ENCODE assay signal across 9 mouse cellular contexts in genomic region chr19:47511294-47511675, GRCm38 (mm10). TPM values are rescaled to one million over a fixed set of nuclear protein-coding genes. Genes with fewer than 3 reads are reported as not detected.
DNase-seq lines count a peak whose midpoint lies in the region; ATAC-seq and TF ChIP-seq lines count a peak whose summit lies in the region.
"Had no signal": no experiment of that assay in that cellular context is flagged by ENCODE, and none has a peak within 500 bp of the region (broad histone marks: within the 10 kb centered on the region; RNA-seq: fewer than 3 reads in every experiment).

No protein-coding gene starts in this region.

- H3K9ac ChIP-seq in heart, postnatal 0 days (replicated peaks; ENCODE audit: low read depth, low read length) = no peak overlapping the region
- no peak overlapping the region for H3K9ac ChIP-seq in hindbrain, embryonic 12.5 days
- peak overlapping the region; percentile 53; the same call in 1 of the 2 replicates for H3K9ac ChIP-seq in midbrain, embryonic 16.5 days (ENCODE audit: low read depth, low read length)

- H3K4me2 ChIP-seq in heart, postnatal 0 days (ENCODE audit: low read depth, low read length) = peak overlapping the region; percentile 37
- H3K4me2 ChIP-seq in hindbrain, embryonic 12.5 days (replicated peaks) = peak overlapping the region; percentile 33; the same call in 1 of the 2 replicates
- 0 out of 2 replicates have a peak overlapping the region, but pooled peaks have one; percentile 20 for H3K4me2 ChIP-seq in midbrain, embryonic 16.5 days (ENCODE audit: low read length)

- TF ChIP-seq CTCF in heart, postnatal 0 days (IDR thresholded peaks at IDR 0.05; ENCODE audit: low read depth) = no peak
- TF ChIP-seq CTCF in cerebellum, adult 2 months (IDR thresholded peaks at IDR 0.05; ENCODE audit: borderline replicate concordance, insufficient read depth, low read depth, low read length) = no peak

- WGBS in heart, postnatal 0 days = 66% methylated on average over 7 of the region's 7 CpGs
- WGBS in hindbrain, embryonic 12.5 days = 62% methylated on average over 7 of the region's 7 CpGs
- WGBS in midbrain, embryonic 16.5 days = 46% methylated on average over 7 of the region's 7 CpGs
- WGBS in cerebellum, adult 2 months = 68% methylated on average over 7 of the region's 7 CpGs

- no peak for TF ChIP-seq POLR2A in cerebellum, adult 2 months (IDR thresholded peaks at IDR 0.05; ENCODE audit: borderline replicate concordance, insufficient read depth, low read length)

- DNase-seq in heart, postnatal 0 days (ENCODE audit: low spot score) = no peak
- DNase-seq in heart, adult 8-10 months (ENCODE audit: low spot score) = no peak
- DNase-seq in T-cell, adult 2 months (ENCODE audit: low spot score) = peak; percentile 84
- DNase-seq in right cerebral cortex, adult 2 months (ENCODE audit: low spot score in 2 of 2) = no peak
- no peak for DNase-seq in cerebellum, adult 2 months

- no peak for ATAC-seq in heart, postnatal 0 days (ENCODE audit: insufficient read depth, low read depth)
- no peak for ATAC-seq in hindbrain, embryonic 12.5 days (ENCODE audit: low FRiP score)
- ATAC-seq in midbrain, embryonic 16.5 days = no peak
- no peak for ATAC-seq in erythroid progenitor cell, adult 5-6 weeks (replicated peaks; ENCODE audit: low FRiP score, poor library complexity, severe bottlenecking)

- H3K4me1 ChIP-seq in heart, postnatal 0 days (ENCODE audit: control insufficient read depth, insufficient read depth) = peaks cover 40% of the 10 kb centered on the region
- peaks cover 17% of the 10 kb centered on the region for H3K4me1 ChIP-seq in hindbrain, embryonic 12.5 days
- peaks cover 9% of the 10 kb centered on the region for H3K4me1 ChIP-seq in midbrain, embryonic 16.5 days (ENCODE audit: control insufficient read depth, insufficient read depth, low read length)
- H3K4me1 ChIP-seq in cerebellum, adult 2 months (ENCODE audit: control insufficient read depth, insufficient read depth, low read length) = no peaks in the 10 kb centered on the region

- no peak for TF ChIP-seq EP300 in heart, postnatal 0 days (IDR thresholded peaks at IDR 0.05; ENCODE audit: low read depth)

- no peak overlapping the region for H3K4me3 ChIP-seq in heart, postnatal 0 days (ENCODE audit: low read depth, low read length)
- no peak overlapping the region for H3K4me3 ChIP-seq in hindbrain, embryonic 12.5 days
- no peak overlapping the region for H3K4me3 ChIP-seq in midbrain, embryonic 16.5 days (ENCODE audit: low read depth, low read length)
- no peak overlapping the region for H3K4me3 ChIP-seq in cerebellum, adult 2 months (replicated peaks; ENCODE audit: insufficient read depth, low read depth, low read length)

- H3K36me3 ChIP-seq in heart, postnatal 0 days (replicated peaks; ENCODE audit: control insufficient read depth, insufficient read depth, low read length) = 0 out of 2 replicates have a peak, but pooled peaks cover 12% of the 10 kb centered on the region
- peaks cover 27% of the 10 kb centered on the region for H3K36me3 ChIP-seq in hindbrain, embryonic 12.5 days
- H3K36me3 ChIP-seq in midbrain, embryonic 16.5 days (ENCODE audit: control insufficient read depth, insufficient read depth, low read length) = no peaks in the 10 kb centered on the region

- peak overlapping the region; percentile 86 for H3K27ac ChIP-seq in heart, postnatal 0 days (ENCODE audit: low read depth)
- H3K27ac ChIP-seq in hindbrain, embryonic 12.5 days = peak overlapping the region; percentile 77
- H3K27ac ChIP-seq in midbrain, embryonic 16.5 days (ENCODE audit: low read length) = 0 out of 2 replicates have a peak overlapping the region, but pooled peaks have one; percentile 9
- H3K27ac ChIP-seq in cerebellum, adult 2 months (ENCODE audit: insufficient read depth, low read length) = no peak overlapping the region

- no peaks in the 10 kb centered on the region for H3K27me3 ChIP-seq in heart, postnatal 0 days (ENCODE audit: control insufficient read depth, insufficient read depth, low read length)
- no peaks in the 10 kb centered on the region for H3K27me3 ChIP-seq in hindbrain, embryonic 12.5 days
- H3K27me3 ChIP-seq in midbrain, embryonic 16.5 days (ENCODE audit: control insufficient read depth, insufficient read depth, low read depth, low read length) = no peaks in the 10 kb centered on the region
- H3K27me3 ChIP-seq in cerebellum, adult 2 months (ENCODE audit: control insufficient read depth, insufficient read depth, low read length) = no peaks in the 10 kb centered on the region

- no peaks in the 10 kb centered on the region for H3K9me3 ChIP-seq in heart, postnatal 0 days (replicated peaks; ENCODE audit: control insufficient read depth, low read length)
- no peaks in the 10 kb centered on the region for H3K9me3 ChIP-seq in hindbrain, embryonic 12.5 days (replicated peaks)
- no peaks in the 10 kb centered on the region for H3K9me3 ChIP-seq in midbrain, embryonic 16.5 days (replicated peaks; ENCODE audit: control insufficient read depth, low read length, poor library complexity, severe bottlenecking)
- H3K9me3 ChIP-seq: G1E had no signal

RNA-seq across cellular contexts. Expression of gene Stn1, which starts 26.0 kb away (rescaled TPM):
- total RNA-seq in heart, postnatal 0 days (2014; rRNA removed; ENCODE audit: low replicate concordance) = 26.1 and 71.6 TPM in 2 replicates
- polyA plus RNA-seq in heart, postnatal 0 days (2015; fragmentation: Nextera tagmentation; extraction: Ambion mirVana) = 20.1 and 21.6 TPM in 2 replicates
- total RNA-seq in heart, adult 8-10 months (2022) = 10 to 100 TPM; 19.3 to 22.2 (median 20.0) TPM
- 42.1 and 44.2 TPM in 2 replicates for polyA plus RNA-seq in hindbrain, embryonic 12.5 days (2016; fragmentation: Nextera tagmentation; extraction: Ambion mirVana)
- polyA plus RNA-seq in midbrain, embryonic 16.5 days (2015; fragmentation: Nextera tagmentation; extraction: Ambion mirVana) = 23.4 and 24.0 TPM in 2 replicates
- 6.3 and 25.6 TPM in 2 replicates for total RNA-seq in erythroid progenitor cell, adult 5-6 weeks (2015; ENCODE audit: low replicate concordance)
- total RNA-seq in erythroid progenitor cell, adult 5-6 weeks (2017; ENCODE audit: low replicate concordance) = 5.9 and 14.1 TPM in 2 replicates
- 10.1 and 10.7 TPM in 2 replicates for polyA plus RNA-seq in cerebellum, adult 2 months (2012; rRNA removed)

RNA-seq across cellular contexts. Expression of gene Sh3pxd2a, which starts 47.1 kb away (rescaled TPM):
- 45.0 and 47.2 TPM in 2 replicates for total RNA-seq in heart, postnatal 0 days (2014; rRNA removed; ENCODE audit: low replicate concordance)
- polyA plus RNA-seq in heart, postnatal 0 days (2015; fragmentation: Nextera tagmentation; extraction: Ambion mirVana) = 2.9 and 3.4 TPM in 2 replicates
- 10 to 100 TPM; 40.6 to 54.7 (median 46.2) TPM for total RNA-seq in heart, adult 8-10 months (2022)
- 3.9 and 5.4 TPM in 2 replicates for polyA plus RNA-seq in hindbrain, embryonic 12.5 days (2016; fragmentation: Nextera tagmentation; extraction: Ambion mirVana)
- 1.5 and 1.8 TPM in 2 replicates for polyA plus RNA-seq in midbrain, embryonic 16.5 days (2015; fragmentation: Nextera tagmentation; extraction: Ambion mirVana)
- total RNA-seq in erythroid progenitor cell, adult 5-6 weeks (2015; ENCODE audit: low replicate concordance) = 3.2 and 6.3 TPM in 2 replicates
- total RNA-seq in erythroid progenitor cell, adult 5-6 weeks (2017; ENCODE audit: low replicate concordance) = 1.0 and 1.1 TPM in 2 replicates
- polyA plus RNA-seq in cerebellum, adult 2 months (2012; rRNA removed) = 7.3 and 7.9 TPM in 2 replicates
- polyA plus RNA-seq: G1E had no signal
